Mouse (Mus musculus): Measurements from ENCODE around the gene Sh3pxd2b. TPM values are rescaled to one million over a fixed set of nuclear protein-coding genes. Genes with fewer than 3 reads are reported as not detected.
"Not testable (repeated sequence)": the region's sequence is repeated elsewhere in the genome, so short reads cannot be mapped to it uniquely, and the experiment has no call there.

Gene Sh3pxd2b
- 10.0 and 10.9 TPM in 2 replicates for polyA plus RNA-seq (2015; fragmentation: Nextera tagmentation; extraction: Ambion mirVana)

- Histone ChIP-seq H3K27ac (ENCODE audit: low read length) (peak within 1 kb of the TSS; percentile 75), H3K4me3 (ENCODE audit: low read length) (peak within 1 kb of the TSS; percentile 67), H3K27me3 (ENCODE audit: control insufficient read depth, insufficient read depth, low read length) (no peaks in the 10 kb centered on the region), H3K36me3 (ENCODE audit: control insufficient read depth, insufficient read depth) (peaks cover 4% of the 10 kb centered on the region; the same call in 1 of the 2 replicates), H3K4me1 (ENCODE audit: control insufficient read depth, insufficient read depth, low read length) (peaks cover 9% of the 10 kb centered on the region), H3K9me3 (replicated peaks; ENCODE audit: control insufficient read depth, low read length) (no peaks in the 10 kb centered on the region), H3K4me2 (ENCODE audit: low read depth, low read length) (peak within 1 kb of the TSS; percentile 74), H3K9ac (ENCODE audit: low read length) (peak within 1 kb of the TSS; percentile 89)
- peak; percentile 82 for ATAC-seq (replicated peaks; ENCODE audit: extremely low read depth, insufficient read depth, low FRiP score)
- 1% methylated on average over 73 of the region's 86 CpGs for WGBS
Measured at GRCm38 (mm10) chr11:32347607-32348432, at the start of gene Sh3pxd2b. Sh3pxd2b (plus strand) TSS chr11:32347820.

DNA sequence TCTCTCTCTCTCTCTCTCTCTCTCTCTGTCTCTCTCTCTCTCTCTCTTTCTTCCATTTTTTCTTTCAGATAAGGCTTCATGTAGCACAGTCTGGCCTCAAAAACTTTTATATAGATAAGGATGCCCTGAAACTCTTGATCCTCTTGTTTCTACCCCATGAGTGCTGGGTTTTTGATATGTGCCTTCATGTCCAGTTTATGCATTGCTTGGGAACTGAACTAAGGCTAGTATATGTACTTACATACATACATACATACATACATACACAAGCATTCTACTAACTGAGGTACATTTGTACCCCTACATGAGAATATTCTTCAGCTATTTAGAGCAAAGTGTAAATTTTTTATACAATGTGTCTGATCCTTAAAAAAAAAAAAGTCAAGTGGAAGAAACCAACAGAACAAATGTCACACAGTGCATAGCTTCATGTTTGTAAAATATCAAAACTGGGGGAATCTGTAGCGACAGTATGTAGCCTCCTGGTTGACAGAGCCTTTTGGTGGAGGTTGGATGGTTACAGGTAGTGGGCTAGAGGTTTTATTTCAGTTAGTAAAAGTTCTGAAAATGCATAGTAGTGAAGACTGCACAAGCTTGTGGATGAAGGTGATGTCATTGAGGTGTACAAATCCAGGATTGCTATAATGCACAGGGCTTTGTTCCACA, 49.6 kb upstream of the Sh3pxd2b start:
- Histone ChIP-seq H3K9me3 (replicated peaks; ENCODE audit: control insufficient read depth, low read length) (no peaks in the 10 kb centered on the region), H3K4me2 (ENCODE audit: low read depth, low read length) (no peak overlapping the region), H3K27ac (ENCODE audit: low read length) (no peak overlapping the region), H3K36me3 (ENCODE audit: control insufficient read depth, insufficient read depth) (no peaks in the 10 kb centered on the region), H3K4me3 (ENCODE audit: low read length) (no peak overlapping the region), H3K27me3 (ENCODE audit: control insufficient read depth, insufficient read depth, low read length) (peaks cover 9% of the 10 kb centered on the region), H3K9ac (ENCODE audit: low read length) (no peak overlapping the region), H3K4me1 (ENCODE audit: control insufficient read depth, insufficient read depth, low read length) (no peaks in the 10 kb centered on the region)
- ATAC-seq (replicated peaks; ENCODE audit: extremely low read depth, insufficient read depth, low FRiP score): no peak
- WGBS: 89% methylated on average over 1 of the region's 1 CpGs

- no peak overlapping the region for H3K9ac ChIP-seq (ENCODE audit: low read length)
- no peaks in the 10 kb centered on the region for H3K4me1 ChIP-seq (ENCODE audit: control insufficient read depth, insufficient read depth, low read length)
- no peak overlapping the region for H3K4me3 ChIP-seq (ENCODE audit: low read length)
- H3K36me3 ChIP-seq (ENCODE audit: control insufficient read depth, insufficient read depth): no peaks in the 10 kb centered on the region
- H3K27ac ChIP-seq (ENCODE audit: low read length): no peak overlapping the region
- no peaks in the 10 kb centered on the region for H3K9me3 ChIP-seq (replicated peaks; ENCODE audit: control insufficient read depth, low read length)
- H3K27me3 ChIP-seq (ENCODE audit: control insufficient read depth, insufficient read depth, low read length): peaks cover 12% of the 10 kb centered on the region
- WGBS: 94% methylated on average over 2 of the region's 2 CpGs
- ATAC-seq (replicated peaks; ENCODE audit: extremely low read depth, insufficient read depth, low FRiP score): no peak
- no peak overlapping the region for H3K4me2 ChIP-seq (ENCODE audit: low read depth, low read length)
Measured at GRCm38 (mm10) chr11:32298532-32298918, 49.1 kb upstream of the Sh3pxd2b start.

GRCm38 (mm10) chr11:32299865-32300264, 47.8 kb upstream of the Sh3pxd2b start, which contains the start of gene Hbq1a:
Hbq1a (plus strand) TSS chr11:32300069.
- H3K4me1 ChIP-seq (ENCODE audit: control insufficient read depth, insufficient read depth, low read length); H3K9ac ChIP-seq (ENCODE audit: low read length); H3K27ac ChIP-seq (ENCODE audit: low read length); H3K9me3 ChIP-seq (replicated peaks; ENCODE audit: control insufficient read depth, low read length); H3K36me3 ChIP-seq (ENCODE audit: control insufficient read depth, insufficient read depth); H3K4me3 ChIP-seq (ENCODE audit: low read length): not testable (repeated sequence)
- peaks cover 12% of the 10 kb centered on the region for H3K27me3 ChIP-seq (ENCODE audit: control insufficient read depth, insufficient read depth, low read length)
- peak within 1 kb of the TSS; percentile 49 for H3K4me2 ChIP-seq (ENCODE audit: low read depth, low read length)
- WGBS: 5% methylated on average over 16 of the region's 16 CpGs
- peak; percentile 62; the same call in 1 of the 2 replicates for ATAC-seq (replicated peaks; ENCODE audit: extremely low read depth, insufficient read depth, low FRiP score)

DNA sequence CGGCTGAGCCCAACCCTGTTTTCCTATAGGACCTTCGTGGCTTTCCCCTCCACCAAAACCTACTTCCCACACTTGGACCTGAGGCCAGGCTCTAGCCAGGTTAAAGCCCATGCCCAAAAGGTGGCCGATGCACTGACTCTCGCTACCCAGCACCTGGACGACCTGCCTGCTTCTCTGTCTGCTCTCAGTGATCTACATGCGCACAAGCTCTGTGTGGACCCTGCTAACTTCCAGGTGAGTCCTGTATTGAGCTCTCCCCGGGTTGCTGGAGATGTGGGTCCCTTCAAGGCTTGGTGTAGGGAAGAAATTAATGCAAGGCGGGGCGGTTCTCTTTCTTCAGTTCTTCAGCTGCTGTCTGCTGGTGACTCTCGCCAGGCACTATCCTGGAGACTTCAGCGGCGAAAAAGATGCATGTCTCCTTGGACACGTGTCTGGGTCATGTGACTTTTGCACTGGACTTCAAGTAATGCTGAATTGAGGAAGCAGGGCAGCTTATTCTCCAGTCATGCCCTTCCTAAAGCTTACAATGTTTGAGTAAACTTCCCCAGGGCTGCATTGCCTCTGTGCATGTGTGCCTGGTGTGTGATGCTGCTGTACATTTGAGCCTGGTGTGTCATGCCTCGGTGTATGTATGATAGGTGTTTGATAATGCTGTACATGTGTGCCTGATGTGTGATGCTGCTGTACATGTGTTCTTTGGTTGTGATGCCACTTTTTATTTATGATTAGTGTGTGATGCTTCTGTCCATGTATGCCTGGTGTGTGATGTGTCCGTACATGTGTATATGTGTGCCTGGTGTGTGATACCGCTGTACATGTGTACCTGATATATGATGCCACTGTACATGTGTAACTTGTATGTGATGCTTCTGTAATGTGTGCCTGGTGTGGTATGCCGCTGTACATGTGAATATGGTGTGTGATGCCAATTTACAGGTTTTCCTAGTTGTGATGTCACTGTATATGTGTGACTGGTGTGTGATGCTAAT, 47.0 kb upstream of the Sh3pxd2b start:
- no peaks in the 10 kb centered on the region for H3K4me1 ChIP-seq (ENCODE audit: control insufficient read depth, insufficient read depth, low read length)
- no peaks in the 10 kb centered on the region for H3K36me3 ChIP-seq (ENCODE audit: control insufficient read depth, insufficient read depth)
- no peak overlapping the region for H3K9ac ChIP-seq (ENCODE audit: low read length)
- H3K4me3 ChIP-seq (ENCODE audit: low read length): no peak overlapping the region
- 45% methylated on average over 14 of the region's 17 CpGs for WGBS
- H3K27me3 ChIP-seq (ENCODE audit: control insufficient read depth, insufficient read depth, low read length): peaks cover 12% of the 10 kb centered on the region
- H3K27ac ChIP-seq (ENCODE audit: low read length): no peak overlapping the region
- H3K4me2 ChIP-seq (ENCODE audit: low read depth, low read length): peak overlapping the region; percentile 49
- ATAC-seq (replicated peaks; ENCODE audit: extremely low read depth, insufficient read depth, low FRiP score): no peak
- no peaks in the 10 kb centered on the region for H3K9me3 ChIP-seq (replicated peaks; ENCODE audit: control insufficient read depth, low read length)

DNA sequence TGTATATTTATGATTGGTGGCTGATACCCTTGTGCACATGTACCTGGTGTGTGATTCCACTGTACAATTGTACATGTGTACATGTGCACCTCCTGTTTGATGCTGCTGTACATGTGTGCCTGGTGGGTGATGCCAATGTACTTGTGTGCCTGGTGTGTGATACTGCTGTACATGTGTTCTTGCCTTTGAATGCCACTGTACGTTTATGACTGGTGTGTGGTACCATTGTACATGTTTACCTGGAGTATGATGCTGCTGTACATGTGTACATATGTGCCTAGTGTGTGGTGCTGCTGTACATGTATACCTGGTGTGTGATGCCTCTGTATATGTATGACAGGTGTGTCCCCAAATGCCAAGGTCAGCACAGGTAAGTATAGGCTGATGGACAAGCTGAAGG, 46.1 kb upstream of the Sh3pxd2b start:
- Histone ChIP-seq H3K4me2 (ENCODE audit: low read depth, low read length) (no peak overlapping the region), H3K9me3 (replicated peaks; ENCODE audit: control insufficient read depth, low read length) (no peaks in the 10 kb centered on the region), H3K27ac (ENCODE audit: low read length) (no peak overlapping the region), H3K36me3 (ENCODE audit: control insufficient read depth, insufficient read depth) (no peaks in the 10 kb centered on the region), H3K4me3 (ENCODE audit: low read length) (no peak overlapping the region), H3K27me3 (ENCODE audit: control insufficient read depth, insufficient read depth, low read length) (peaks cover 12% of the 10 kb centered on the region), H3K4me1 (ENCODE audit: control insufficient read depth, insufficient read depth, low read length) (no peaks in the 10 kb centered on the region), H3K9ac (ENCODE audit: low read length) (no peak overlapping the region)
- ATAC-seq (replicated peaks; ENCODE audit: extremely low read depth, insufficient read depth, low FRiP score): no peak
- WGBS: 56% methylated on average over 1 of the region's 1 CpGs

DNA sequence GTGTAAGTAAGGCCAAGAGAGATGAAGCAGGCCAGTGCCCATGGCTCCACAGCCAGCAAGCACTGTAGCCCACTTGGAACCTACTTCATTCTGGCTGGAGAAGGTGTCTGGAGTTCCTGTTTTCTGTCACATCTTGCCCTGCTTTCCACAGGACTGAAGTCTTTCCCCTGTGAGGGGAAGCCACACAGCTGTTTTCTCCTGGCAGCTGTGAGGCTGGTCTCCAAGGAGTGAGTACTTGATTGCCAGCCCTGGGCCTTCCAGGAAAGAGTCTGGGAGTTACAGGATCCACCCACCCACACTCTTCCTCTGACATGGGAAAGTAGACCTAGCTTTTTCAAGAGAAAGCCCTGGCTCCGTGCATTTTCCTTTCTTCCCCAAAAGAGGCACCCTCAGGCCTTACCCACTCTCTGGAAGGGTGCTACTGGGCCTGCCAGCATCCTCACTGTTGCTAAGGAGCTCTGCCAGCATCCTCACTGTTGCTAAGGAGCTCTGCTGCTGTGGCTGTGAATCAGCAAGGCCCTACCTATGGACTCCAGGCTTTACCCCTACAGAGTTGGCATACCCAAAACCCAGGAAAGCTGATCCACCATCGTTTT, 44.7 kb upstream of the Sh3pxd2b start:
- ATAC-seq (replicated peaks; ENCODE audit: extremely low read depth, insufficient read depth, low FRiP score): no peak
- no peak overlapping the region for H3K4me3 ChIP-seq (ENCODE audit: low read length)
- 39% methylated on average over 2 of the region's 2 CpGs for WGBS

DNA sequence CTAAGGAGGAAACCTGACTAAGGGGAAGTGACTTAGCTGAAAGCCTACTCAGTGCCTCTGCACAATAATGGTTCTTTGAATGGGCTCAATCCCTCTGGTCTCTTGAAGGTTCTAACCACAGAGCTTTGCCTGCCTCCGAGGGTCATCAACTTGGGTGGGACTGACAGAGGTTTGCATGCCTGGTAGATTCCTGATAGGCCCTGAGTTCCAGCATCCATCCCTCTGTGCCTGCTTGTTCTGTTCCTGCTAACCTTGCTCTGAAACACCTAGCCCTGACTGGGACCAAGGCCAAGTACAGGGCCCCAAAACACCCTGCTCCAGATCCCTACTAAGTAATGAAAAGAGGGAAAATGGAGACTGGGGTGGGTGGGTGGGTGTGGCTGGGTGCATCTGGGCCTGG, 44.2 kb upstream of the Sh3pxd2b start:
- H3K36me3 ChIP-seq (ENCODE audit: control insufficient read depth, insufficient read depth): no peaks in the 10 kb centered on the region
- H3K27ac ChIP-seq (ENCODE audit: low read length): no peak overlapping the region
- H3K4me3 ChIP-seq (ENCODE audit: low read length): no peak overlapping the region
- H3K9ac ChIP-seq (ENCODE audit: low read length): no peak overlapping the region
- no peak for ATAC-seq (replicated peaks; ENCODE audit: extremely low read depth, insufficient read depth, low FRiP score)
- H3K27me3 ChIP-seq (ENCODE audit: control insufficient read depth, insufficient read depth, low read length): peaks cover 12% of the 10 kb centered on the region
- no peak overlapping the region for H3K4me2 ChIP-seq (ENCODE audit: low read depth, low read length)
- 70% methylated on average over 1 of the region's 1 CpGs for WGBS
- no peaks in the 10 kb centered on the region for H3K4me1 ChIP-seq (ENCODE audit: control insufficient read depth, insufficient read depth, low read length)
- no peaks in the 10 kb centered on the region for H3K9me3 ChIP-seq (replicated peaks; ENCODE audit: control insufficient read depth, low read length)

More for the DNA sequence above, 44.7 kb upstream of the Sh3pxd2b start:
- Histone ChIP-seq H3K4me1 (ENCODE audit: control insufficient read depth, insufficient read depth, low read length) (no peaks in the 10 kb centered on the region), H3K9me3 (replicated peaks; ENCODE audit: control insufficient read depth, low read length) (no peaks in the 10 kb centered on the region), H3K4me2 (ENCODE audit: low read depth, low read length) (no peak overlapping the region), H3K27ac (ENCODE audit: low read length) (no peak overlapping the region), H3K36me3 (ENCODE audit: control insufficient read depth, insufficient read depth) (no peaks in the 10 kb centered on the region), H3K9ac (ENCODE audit: low read length) (no peak overlapping the region), H3K27me3 (ENCODE audit: control insufficient read depth, insufficient read depth, low read length) (peaks cover 12% of the 10 kb centered on the region)

All from heart, embryonic 16.5 days (tissue).